Mouse (Mus musculus) kidney, adult 2 months (tissue): ENCODE results near the gene Vamp5. TPM values are rescaled to one million over a fixed set of nuclear protein-coding genes. Genes with fewer than 3 reads are reported as not detected.

Source experiments
- DNase-seq: peaks from one replicate; pipeline ENCODE4 v3.0.0; 2021
- H3K27ac ChIP-seq: fragments of 200-500 bp; 2 replicates; pipeline ENCODE4 v1.5.1; 2012; ENCODE audit warnings: low read depth, low read length, control low read depth, inconsistent platforms; ENCODE audit not compliant: insufficient read depth
- H3K27me3 ChIP-seq: fragments of 200-500 bp; replicated peaks from 2 replicates; pipeline ENCODE4 v1.6.1; 2012; ENCODE audit warnings: mild to moderate bottlenecking, moderate library complexity, low read length, inconsistent platforms; ENCODE audit not compliant: control insufficient read depth, insufficient read depth
- H3K36me3 ChIP-seq: fragments of 200-500 bp; 2 replicates; pipeline ENCODE4 v1.6.1; 2012; ENCODE audit warnings: mild to moderate bottlenecking, moderate library complexity, low read length, inconsistent platforms; ENCODE audit not compliant: control insufficient read depth, insufficient read depth
- H3K4me1 ChIP-seq: fragments of 200-500 bp; 2 replicates; pipeline ENCODE4 v1.6.1; 2011; ENCODE audit warnings: low read length; ENCODE audit not compliant: control insufficient read depth, insufficient read depth
- H3K4me3 ChIP-seq: fragments of 200-500 bp; 2 replicates; pipeline ENCODE4 v1.5.1; 2011; ENCODE audit warnings: mild to moderate bottlenecking, low read depth, low read length, control low read depth; ENCODE audit not compliant: insufficient read depth
- CTCF ChIP-seq: fragments of 200-500 bp; conservative IDR thresholded peaks from 2 replicates; pipeline ENCODE4 v1.5.1; 2011; ENCODE audit warnings: low read depth, mild to moderate bottlenecking, control low read depth, low read length, moderate library complexity, mixed read lengths; ENCODE audit not compliant: insufficient read depth, insufficient read length
- POLR2A ChIP-seq: fragments of 200-500 bp; IDR thresholded peaks from one replicate; pipeline ENCODE4 v1.6.1; 2011; ENCODE audit warnings: low read depth, low read length, control low read depth
- WGBS: fragments of 180-500 bp; shearing (Covaris S2); methylation state at CpG from one replicate; pipeline ENCODE4 v1.1.7; 2018; 5-methylcytosine and 5-hydroxymethylcytosine counted together
- polyA plus RNA-seq: library from polyadenylated mRNA; depleted of rRNA; stranded (reverse); fragments of >200 nt; gene quantifications from 2 replicates; pipeline ENCODE4 v1.2.3, GENCODE M21; 2012

Vamp5 gene
- polyA plus RNA-seq, 1 experiment, result 60.1 TPM

GRCm38 (mm10) chr6:72383142-72383820 lies 3.0 kb upstream of the Vamp5 start:
- no peak overlapping the region for H3K27ac ChIP-seq
- no peak for DNase-seq
- no peaks in the 10 kb centered on the region for H3K27me3 ChIP-seq
- TF ChIP-seq POLR2A, result no peak
- no peak for TF ChIP-seq CTCF
- H3K4me1 ChIP-seq, result peaks cover 15% of the 10 kb centered on the region
- H3K36me3 ChIP-seq, result peaks cover 3% of the 10 kb centered on the region
- 90% methylated on average over 6 of the region's 6 CpGs for WGBS
- H3K4me3 ChIP-seq, result no peak overlapping the region

DNA sequence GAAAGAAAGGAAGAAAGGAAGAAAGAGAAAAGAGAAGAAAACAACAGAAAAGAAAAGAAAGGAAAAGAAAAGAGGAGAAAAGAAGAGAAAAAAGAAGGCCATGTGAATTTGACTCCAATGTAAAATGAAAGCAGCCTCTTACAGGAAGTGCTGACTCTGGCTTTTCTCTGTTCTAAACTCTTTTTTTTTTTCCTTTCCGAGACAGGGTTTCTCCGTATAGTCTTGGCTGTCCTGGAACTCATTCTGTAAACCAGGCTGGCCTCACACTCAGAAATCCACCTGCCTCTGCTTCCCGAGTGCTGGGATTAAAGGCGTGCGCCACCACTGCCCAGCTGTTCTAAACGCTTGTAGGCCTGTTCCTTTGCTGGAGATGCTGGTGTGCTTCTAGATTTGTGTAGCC lies 2.2 kb upstream of the Vamp5 start:
- Histone ChIP-seq H3K27me3 (no peaks in the 10 kb centered on the region), H3K4me3 (no peak overlapping the region), H3K27ac (no peak overlapping the region), H3K4me1 (peaks cover 8% of the 10 kb centered on the region), H3K36me3 (peaks cover 1% of the 10 kb centered on the region; the same call in 1 of the 2 replicates)
- 67% methylated on average over 6 of the region's 6 CpGs for WGBS
- DNase-seq, result no peak
- TF ChIP-seq CTCF (no peak), POLR2A (no peak)

DNA sequence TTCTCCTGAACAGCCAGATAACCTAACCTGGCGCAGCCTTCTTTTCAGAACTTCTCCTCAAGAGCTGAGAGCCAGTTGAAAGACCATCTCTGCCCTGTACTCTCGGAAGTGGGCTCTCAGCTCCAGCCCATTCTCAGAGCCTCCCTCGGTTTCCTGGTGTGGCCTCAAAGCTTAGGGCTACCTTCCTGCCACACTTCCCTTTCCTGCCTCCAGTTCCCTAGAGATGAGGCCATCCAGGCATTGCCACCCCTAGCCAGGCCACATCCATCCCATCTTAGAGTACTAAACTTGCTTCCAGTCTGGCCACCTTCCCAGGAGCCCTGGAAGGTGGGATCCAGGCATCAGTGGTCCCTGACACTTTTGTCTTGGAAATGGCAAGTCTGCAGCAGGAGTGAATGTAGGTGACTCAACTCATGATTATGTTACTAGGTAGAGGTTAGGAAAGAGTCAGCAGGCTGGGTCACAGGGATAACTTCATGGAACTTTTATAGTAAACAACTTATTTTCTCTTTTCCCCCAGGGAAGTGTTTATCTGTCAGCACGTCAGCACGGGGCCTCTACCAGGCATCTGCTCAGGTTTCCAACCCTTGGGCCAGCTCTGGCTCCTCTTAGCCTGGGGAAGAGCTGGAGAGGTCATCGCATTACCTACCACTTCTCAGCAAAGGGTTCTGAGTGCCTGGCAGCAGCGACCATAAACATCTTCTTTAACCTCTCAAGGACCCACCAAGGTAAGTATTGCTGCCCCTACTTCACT lies 714 bp downstream of the Vamp5 start:
- Histone ChIP-seq H3K27me3 (no peaks in the 10 kb centered on the region), H3K4me3 (peak overlapping the region; percentile 73), H3K36me3 (no peaks in the 10 kb centered on the region), H3K4me1 (peaks cover 6% of the 10 kb centered on the region; the same call in 1 of the 2 replicates), H3K27ac (peak overlapping the region; percentile 82)
- TF ChIP-seq POLR2A (no peak), CTCF (no peak)
- peak; percentile 69 for DNase-seq
- WGBS, result 36% methylated on average over 7 of the region's 7 CpGs

DNA sequence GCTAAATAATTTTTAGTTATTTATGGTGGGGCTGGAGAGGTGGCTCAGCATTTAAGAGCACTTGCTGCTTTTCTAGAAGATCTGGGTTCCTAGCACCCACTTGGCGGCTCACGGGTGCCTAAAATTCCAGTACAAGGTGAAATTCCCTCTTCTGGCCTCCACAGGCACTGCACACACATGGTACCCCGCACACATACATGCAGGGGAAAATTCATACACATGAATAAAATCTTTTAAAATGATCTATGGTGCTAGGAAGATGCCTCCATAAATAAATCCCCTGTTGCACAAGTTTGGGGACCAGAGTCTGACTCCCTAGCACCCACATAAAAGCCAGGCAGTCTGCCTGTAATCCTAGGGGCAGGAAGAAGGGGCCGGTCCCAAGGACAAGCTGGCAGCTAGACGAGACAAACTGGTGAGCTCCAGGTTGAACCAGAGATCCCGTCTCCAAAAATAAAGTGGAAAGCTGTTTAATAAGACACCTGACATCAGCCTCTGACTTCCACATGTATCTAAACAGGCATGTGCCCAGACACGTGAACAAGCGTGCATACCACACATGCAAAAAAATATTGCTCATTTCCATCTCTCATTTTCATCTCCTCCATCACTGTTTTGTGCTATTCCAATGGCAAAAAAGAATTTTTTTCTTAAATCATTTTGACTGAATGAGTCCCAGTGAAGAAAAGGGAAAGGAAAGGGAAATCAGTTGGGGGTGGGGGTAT lies 1.6 kb downstream of the Vamp5 start:
- Histone ChIP-seq H3K4me1 (peaks cover 6% of the 10 kb centered on the region; the same call in 1 of the 2 replicates), H3K27me3 (no peaks in the 10 kb centered on the region), H3K27ac (peak overlapping the region; percentile 82; the same call in 1 of the 2 replicates), H3K36me3 (no peaks in the 10 kb centered on the region), H3K4me3 (0 out of 2 replicates have a peak overlapping the region, but pooled peaks have one; percentile 2)
- TF ChIP-seq CTCF (no peak), POLR2A (no peak)
- no peak for DNase-seq
- 81% methylated on average over 8 of the region's 8 CpGs for WGBS

- H3K4me1 ChIP-seq, result peaks cover 9% of the 10 kb centered on the region
- no peak overlapping the region for H3K27ac ChIP-seq
- H3K27me3 ChIP-seq, result no peaks in the 10 kb centered on the region
- H3K36me3 ChIP-seq, result no peaks in the 10 kb centered on the region
- DNase-seq, result no peak
- TF ChIP-seq CTCF (no peak), POLR2A (no peak)
- 70% methylated on average over 15 of the region's 15 CpGs for WGBS
- no peak overlapping the region for H3K4me3 ChIP-seq
These were observed 5.3 kb downstream of the Vamp5 start for GRCm38 (mm10) chr6:72374820-72375563.

- Histone ChIP-seq H3K27ac (no peak overlapping the region), H3K4me1 (peaks cover 9% of the 10 kb centered on the region), H3K4me3 (no peak overlapping the region), H3K36me3 (no peaks in the 10 kb centered on the region), H3K27me3 (no peaks in the 10 kb centered on the region)
- DNase-seq, result no peak
- TF ChIP-seq CTCF (no peak), POLR2A (no peak)
- WGBS, result 65% methylated on average over 7 of the region's 7 CpGs
These were observed 6.1 kb downstream of the Vamp5 start for GRCm38 (mm10) chr6:72374206-72374605.
